Mouse (Mus musculus): ENCODE data around the gene Tmem167b. TPM values are rescaled to one million over a fixed set of nuclear protein-coding genes. Genes with fewer than 3 reads are reported as not detected.
A peak's percentile ranks its signal among the peaks of the same experiment; 100 is the strongest.

Tmem167b gene
- polyA plus RNA-seq, 1 experiment from 2014 or later: 37.1 TPM

DNA sequence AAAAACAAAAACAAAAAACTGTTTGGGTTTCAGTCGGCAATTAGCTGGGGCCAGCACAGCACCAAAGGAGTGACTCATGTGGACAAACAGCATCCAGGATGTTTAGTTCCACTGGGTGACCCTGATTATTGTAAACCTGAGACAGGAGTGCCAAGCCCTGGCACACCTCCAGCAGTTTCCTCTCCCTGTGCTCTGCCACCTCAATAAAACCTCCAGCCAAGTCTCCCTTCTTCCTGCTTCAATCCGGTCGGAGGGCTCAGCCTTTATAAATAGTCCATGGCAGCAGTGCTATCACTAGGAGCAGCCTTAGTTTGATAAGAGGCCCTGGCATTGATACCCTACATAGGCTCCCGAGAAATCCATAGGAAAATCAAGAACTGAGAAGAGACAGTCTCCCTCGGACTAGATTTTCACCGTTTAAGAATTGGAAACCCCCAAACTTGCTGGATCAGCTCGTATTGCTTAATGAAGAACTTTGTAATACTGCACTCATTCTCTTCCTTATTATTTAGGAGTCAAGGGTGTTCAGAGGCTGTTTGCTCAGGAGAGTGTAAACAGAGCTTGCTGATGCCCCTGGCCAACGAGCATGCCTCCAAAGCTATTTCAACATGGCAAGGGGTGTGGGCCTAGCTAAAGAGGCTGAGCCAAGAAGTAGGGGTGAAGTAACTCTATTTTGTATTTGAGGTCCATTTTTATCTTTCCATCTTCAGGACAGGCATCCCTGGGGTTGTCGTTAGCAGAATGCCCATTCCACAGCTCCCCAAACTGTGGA is 29.0 kb downstream of the Tmem167b start:
- WGBS: 79% methylated on average over 9 of the region's 9 CpGs

DNA sequence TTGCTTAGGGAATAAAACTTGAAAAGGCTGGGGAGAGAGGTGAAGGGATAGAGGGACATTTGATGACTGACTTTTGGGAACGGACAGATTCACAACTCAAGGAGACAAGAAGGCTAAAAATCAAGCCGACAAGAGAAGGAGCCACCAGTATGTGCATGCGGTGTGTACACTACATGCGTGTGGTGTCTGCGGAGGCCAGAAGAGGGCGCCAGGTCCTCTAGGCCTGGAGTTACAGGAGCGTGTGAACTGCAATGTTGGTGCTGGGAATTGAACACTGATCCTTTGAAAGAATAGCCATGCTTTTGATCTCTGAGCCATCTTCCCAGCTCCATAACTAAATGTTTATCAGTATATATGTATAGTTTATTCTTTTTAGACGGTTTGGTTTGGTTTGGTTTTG is 33.8 kb downstream of the Tmem167b start:
- H3K36me3 ChIP-seq (ENCODE audit: control insufficient read depth, insufficient read depth, low read length): no peaks in the 10 kb centered on the region
- H3K9me3 ChIP-seq (ENCODE audit: control insufficient read depth, low read length): no peaks in the 10 kb centered on the region
- no peaks in the 10 kb centered on the region for H3K4me1 ChIP-seq (ENCODE audit: control insufficient read depth, insufficient read depth, low read length)
- 93% methylated on average over 8 of the region's 8 CpGs for WGBS
- no peak overlapping the region for H3K4me2 ChIP-seq (ENCODE audit: low read depth, severe bottlenecking)
- DNase-seq (ENCODE audit: low spot score) (no peak), ATAC-seq (ENCODE audit: insufficient number of reproducible peaks, low FRiP score, low TSS enrichment, low read depth) (no peak)
- H3K27ac ChIP-seq (replicated peaks; ENCODE audit: low read depth, low read length): no peak overlapping the region
- H3K4me3 ChIP-seq (ENCODE audit: low read depth, low read length): no peak overlapping the region
- H3K9ac ChIP-seq (ENCODE audit: low read length): no peak overlapping the region
- H3K27me3 ChIP-seq (ENCODE audit: control insufficient read depth, insufficient read depth, low read length): no peaks in the 10 kb centered on the region

More for the DNA sequence above, 29.0 kb downstream of the Tmem167b start:
- Histone ChIP-seq H3K4me2 (ENCODE audit: low read depth, severe bottlenecking) (no peak overlapping the region), H3K27ac (replicated peaks; ENCODE audit: low read depth, low read length) (no peak overlapping the region), H3K36me3 (ENCODE audit: control insufficient read depth, insufficient read depth, low read length) (no peaks in the 10 kb centered on the region), H3K27me3 (ENCODE audit: control insufficient read depth, insufficient read depth, low read length) (peaks cover 16% of the 10 kb centered on the region), H3K9ac (ENCODE audit: low read length) (no peak overlapping the region), H3K4me1 (ENCODE audit: control insufficient read depth, insufficient read depth, low read length) (0 out of 2 replicates have a peak, but pooled peaks cover 2% of the 10 kb centered on the region), H3K4me3 (ENCODE audit: low read depth, low read length) (no peak overlapping the region), H3K9me3 (ENCODE audit: control insufficient read depth, low read length) (no peaks in the 10 kb centered on the region)
- DNase-seq (ENCODE audit: low spot score) (no peak), ATAC-seq (ENCODE audit: insufficient number of reproducible peaks, low FRiP score, low TSS enrichment, low read depth) (no peak)

DNA sequence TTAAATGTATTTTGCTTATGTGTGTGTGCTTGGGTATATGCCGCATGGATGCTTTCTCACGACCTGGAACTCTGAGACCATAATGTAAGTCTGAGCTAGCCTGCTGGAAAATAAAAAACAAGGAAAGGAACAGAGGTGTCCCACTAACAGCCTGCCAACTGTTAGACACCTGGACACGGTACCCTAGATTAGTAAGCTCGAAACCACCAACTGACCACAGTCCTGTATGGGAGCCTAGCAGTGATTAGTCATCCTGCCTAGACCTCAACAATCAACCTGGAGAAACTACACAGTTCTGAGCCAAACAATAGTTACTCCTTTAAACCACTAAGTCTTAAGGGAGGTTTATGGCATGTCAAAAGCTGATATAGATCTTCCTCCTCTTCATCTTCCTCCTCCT is 38.9 kb downstream of the Tmem167b start:
- H3K4me1 ChIP-seq (ENCODE audit: control insufficient read depth, insufficient read depth, low read length): no peaks in the 10 kb centered on the region
- no peaks in the 10 kb centered on the region for H3K36me3 ChIP-seq (ENCODE audit: control insufficient read depth, insufficient read depth, low read length)
- H3K4me3 ChIP-seq (ENCODE audit: low read depth, low read length): no peak overlapping the region
- no peak overlapping the region for H3K27ac ChIP-seq (replicated peaks; ENCODE audit: low read depth, low read length)
- no peak overlapping the region for H3K9ac ChIP-seq (ENCODE audit: low read length)
- 88% methylated on average over 4 of the region's 4 CpGs for WGBS
- ATAC-seq (ENCODE audit: insufficient number of reproducible peaks, low FRiP score, low TSS enrichment, low read depth) (no peak), DNase-seq (ENCODE audit: low spot score) (no peak)
- H3K27me3 ChIP-seq (ENCODE audit: control insufficient read depth, insufficient read depth, low read length): no peaks in the 10 kb centered on the region
- no peaks in the 10 kb centered on the region for H3K9me3 ChIP-seq (ENCODE audit: control insufficient read depth, low read length)
- no peak overlapping the region for H3K4me2 ChIP-seq (ENCODE audit: low read depth, severe bottlenecking)

DNA sequence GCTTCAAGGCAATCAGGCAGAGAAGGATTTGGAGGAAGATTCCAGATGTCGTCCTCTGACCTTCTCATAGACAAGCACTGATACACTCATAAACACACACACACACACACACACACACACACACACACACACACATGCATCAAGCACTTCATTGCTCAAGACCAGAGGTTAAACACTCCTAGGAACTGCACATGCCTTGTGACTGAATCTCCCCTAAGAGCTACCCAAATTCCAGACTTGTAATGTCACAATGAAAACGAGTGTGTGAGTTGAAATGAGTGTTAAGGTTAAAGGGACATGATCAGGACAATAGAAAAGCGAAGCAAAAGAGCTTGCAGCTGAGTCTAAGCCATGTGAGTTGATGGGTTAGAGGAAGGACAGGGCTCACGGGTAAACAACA is 44.0 kb downstream of the Tmem167b start:
- no peaks in the 10 kb centered on the region for H3K4me1 ChIP-seq (ENCODE audit: control insufficient read depth, insufficient read depth, low read length)
- H3K27ac ChIP-seq (replicated peaks; ENCODE audit: low read depth, low read length): no peak overlapping the region
- H3K4me3 ChIP-seq (ENCODE audit: low read depth, low read length): no peak overlapping the region
- WGBS: 70% methylated on average over 4 of the region's 4 CpGs
- H3K9me3 ChIP-seq (ENCODE audit: control insufficient read depth, low read length): no peaks in the 10 kb centered on the region
- ATAC-seq (ENCODE audit: insufficient number of reproducible peaks, low FRiP score, low TSS enrichment, low read depth) (no peak), DNase-seq (ENCODE audit: low spot score) (no peak)
- H3K9ac ChIP-seq (ENCODE audit: low read length): no peak overlapping the region
- H3K36me3 ChIP-seq (ENCODE audit: control insufficient read depth, insufficient read depth, low read length): no peaks in the 10 kb centered on the region
- H3K4me2 ChIP-seq (ENCODE audit: low read depth, severe bottlenecking): no peak overlapping the region
- no peaks in the 10 kb centered on the region for H3K27me3 ChIP-seq (ENCODE audit: control insufficient read depth, insufficient read depth, low read length)

DNA sequence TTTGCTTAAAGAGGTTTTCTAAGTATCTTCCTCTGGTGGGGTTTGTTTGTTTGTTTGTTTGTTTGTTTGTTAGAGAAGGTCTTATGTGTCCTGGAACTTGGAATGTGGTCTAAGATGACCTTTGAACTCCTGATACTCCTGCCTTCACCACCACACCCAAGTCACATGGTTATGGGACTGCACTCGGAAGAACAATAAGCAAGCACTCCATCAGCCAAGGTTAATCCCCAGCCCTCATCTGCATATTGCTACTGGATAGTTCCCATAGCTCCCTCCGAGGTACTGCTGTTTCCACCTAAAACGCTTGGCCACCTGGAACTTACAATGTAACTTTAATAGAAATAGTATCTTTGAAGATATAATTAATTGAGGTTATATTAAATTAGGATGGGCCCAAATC is 48.8 kb downstream of the Tmem167b start:
- ATAC-seq (ENCODE audit: insufficient number of reproducible peaks, low FRiP score, low TSS enrichment, low read depth) (no peak), DNase-seq (ENCODE audit: low spot score) (no peak)
- no peaks in the 10 kb centered on the region for H3K36me3 ChIP-seq (ENCODE audit: control insufficient read depth, insufficient read depth, low read length)
- H3K9ac ChIP-seq (ENCODE audit: low read length): no peak overlapping the region
- H3K4me3 ChIP-seq (ENCODE audit: low read depth, low read length): no peak overlapping the region
- no peak overlapping the region for H3K4me2 ChIP-seq (ENCODE audit: low read depth, severe bottlenecking)
- peaks cover 5% of the 10 kb centered on the region for H3K4me1 ChIP-seq (ENCODE audit: control insufficient read depth, insufficient read depth, low read length)
- 81% methylated on average over 3 of the region's 3 CpGs for WGBS
- no peak overlapping the region for H3K27ac ChIP-seq (replicated peaks; ENCODE audit: low read depth, low read length)
- no peaks in the 10 kb centered on the region for H3K9me3 ChIP-seq (ENCODE audit: control insufficient read depth, low read length)
- no peaks in the 10 kb centered on the region for H3K27me3 ChIP-seq (ENCODE audit: control insufficient read depth, insufficient read depth, low read length)

DNA sequence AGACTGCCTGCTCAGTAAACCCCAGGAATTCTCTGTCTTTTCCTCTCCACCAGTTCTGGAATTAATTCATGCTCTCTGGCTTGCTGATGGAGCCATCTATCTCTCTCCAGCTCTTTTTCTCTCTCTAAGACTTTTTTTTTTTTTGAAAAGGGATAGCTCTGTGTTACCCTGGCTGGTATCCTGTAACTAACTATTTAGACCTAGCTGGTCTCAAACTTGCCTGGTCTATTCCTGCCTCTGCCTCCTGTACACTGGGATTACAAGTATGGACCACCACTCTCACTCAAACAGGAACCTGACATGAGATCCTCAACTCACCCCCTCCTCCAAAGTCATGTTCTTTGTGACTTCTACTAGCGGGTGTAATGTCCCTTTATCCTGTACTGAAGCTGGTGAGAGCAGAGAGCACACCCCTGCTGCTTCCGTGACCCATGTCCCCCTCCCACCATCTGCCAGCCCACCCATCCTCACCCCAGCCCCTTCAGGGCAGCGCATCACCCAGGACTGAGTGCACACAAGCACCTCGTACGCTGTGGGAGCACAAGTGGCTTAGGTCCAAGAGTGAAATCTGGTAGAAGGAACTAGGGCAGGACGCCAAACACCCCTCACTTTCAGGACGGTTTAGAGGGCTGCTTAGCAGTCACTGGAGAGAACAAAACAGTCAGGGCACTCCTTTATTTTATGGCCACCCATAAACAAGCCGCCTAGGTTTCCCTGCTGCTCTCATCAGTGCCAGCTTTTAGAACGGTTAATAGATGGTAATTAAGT is 51.4 kb downstream of the Tmem167b start:
- H3K9ac ChIP-seq (ENCODE audit: low read length): no peak overlapping the region
- no peak overlapping the region for H3K4me2 ChIP-seq (ENCODE audit: low read depth, severe bottlenecking)
- no peak overlapping the region for H3K4me3 ChIP-seq (ENCODE audit: low read depth, low read length)
- H3K36me3 ChIP-seq (ENCODE audit: control insufficient read depth, insufficient read depth, low read length): no peaks in the 10 kb centered on the region
- peak; percentile 43 for DNase-seq (ENCODE audit: low spot score)
- ATAC-seq (ENCODE audit: insufficient number of reproducible peaks, low FRiP score, low TSS enrichment, low read depth): no peak
- H3K27ac ChIP-seq (replicated peaks; ENCODE audit: low read depth, low read length): no peak overlapping the region
- H3K27me3 ChIP-seq (ENCODE audit: control insufficient read depth, insufficient read depth, low read length): no peaks in the 10 kb centered on the region
- H3K9me3 ChIP-seq (ENCODE audit: control insufficient read depth, low read length): no peaks in the 10 kb centered on the region
- 12% methylated on average over 9 of the region's 9 CpGs for WGBS
- peaks cover 5% of the 10 kb centered on the region for H3K4me1 ChIP-seq (ENCODE audit: control insufficient read depth, insufficient read depth, low read length)

DNA sequence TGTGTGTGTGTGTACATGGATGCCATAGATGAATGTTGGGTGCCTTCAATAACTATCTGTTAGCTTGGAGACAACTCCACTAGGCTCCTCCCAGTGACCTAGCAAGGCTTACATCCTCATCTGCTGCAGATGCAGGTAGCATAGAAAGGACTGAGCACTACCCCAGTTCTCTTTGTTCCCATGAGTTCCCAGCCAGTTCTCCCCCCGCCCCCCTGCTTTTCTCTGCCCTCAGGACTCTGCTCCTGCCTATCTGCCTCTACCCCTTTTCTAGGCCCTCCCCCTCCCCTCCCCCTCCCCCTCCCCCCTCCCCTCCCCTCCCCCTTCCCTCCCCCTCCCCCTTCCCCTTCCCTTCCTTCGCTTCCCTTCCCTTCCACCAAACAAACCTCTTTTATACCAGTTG is 52.1 kb downstream of the Tmem167b start:
- Histone ChIP-seq H3K9me3 (ENCODE audit: control insufficient read depth, low read length) (no peaks in the 10 kb centered on the region), H3K36me3 (ENCODE audit: control insufficient read depth, insufficient read depth, low read length) (no peaks in the 10 kb centered on the region), H3K9ac (ENCODE audit: low read length) (no peak overlapping the region), H3K4me3 (ENCODE audit: low read depth, low read length) (no peak overlapping the region), H3K27me3 (ENCODE audit: control insufficient read depth, insufficient read depth, low read length) (no peaks in the 10 kb centered on the region), H3K4me1 (ENCODE audit: control insufficient read depth, insufficient read depth, low read length) (peaks cover 5% of the 10 kb centered on the region), H3K4me2 (ENCODE audit: low read depth, severe bottlenecking) (no peak overlapping the region), H3K27ac (replicated peaks; ENCODE audit: low read depth, low read length) (no peak overlapping the region)
- 79% methylated on average over 2 of the region's 2 CpGs for WGBS
- no peak for ATAC-seq (ENCODE audit: insufficient number of reproducible peaks, low FRiP score, low TSS enrichment, low read depth)
- DNase-seq (ENCODE audit: low spot score): no peak

DNA sequence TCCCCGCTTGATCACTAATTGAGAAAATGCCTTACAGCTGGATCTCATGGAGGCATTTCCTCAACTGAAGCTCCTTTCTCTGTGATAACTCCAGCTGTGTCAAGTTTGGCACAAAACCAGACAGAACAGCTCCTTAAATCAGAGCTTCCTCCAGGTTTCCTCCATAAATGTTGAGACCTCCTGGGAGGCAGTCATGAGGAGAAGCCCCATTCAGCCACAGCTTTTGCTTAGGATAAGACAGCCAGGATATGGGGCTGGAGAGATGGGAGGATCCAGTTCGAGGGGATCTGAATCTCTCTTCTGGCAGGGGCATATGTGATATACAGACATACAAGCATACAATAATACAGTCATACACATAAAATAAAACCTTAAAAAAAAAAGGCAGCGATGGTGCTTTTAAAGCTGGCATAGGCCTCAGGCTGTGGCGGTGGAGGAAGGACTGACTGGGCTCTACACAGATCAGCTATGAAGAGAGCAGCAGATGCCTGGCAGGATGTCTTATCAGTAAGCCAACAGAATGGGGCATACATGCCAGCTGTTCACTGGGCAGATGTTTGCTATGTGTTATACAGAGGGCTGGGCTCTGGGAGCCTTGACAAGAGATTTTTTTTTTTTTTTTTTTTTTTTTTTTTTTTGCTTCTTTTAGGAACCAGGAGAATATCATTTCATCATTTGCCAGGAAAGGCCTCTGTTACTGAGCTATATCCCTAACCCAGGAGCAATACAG is 53.4 kb downstream of the Tmem167b start:
- no peak for ATAC-seq (ENCODE audit: insufficient number of reproducible peaks, low FRiP score, low TSS enrichment, low read depth)
- WGBS: 60% methylated on average over 4 of the region's 4 CpGs
- no peak overlapping the region for H3K27ac ChIP-seq (replicated peaks; ENCODE audit: low read depth, low read length)
- DNase-seq (ENCODE audit: low spot score): no peak
- no peaks in the 10 kb centered on the region for H3K36me3 ChIP-seq (ENCODE audit: control insufficient read depth, insufficient read depth, low read length)
- H3K9me3 ChIP-seq (ENCODE audit: control insufficient read depth, low read length): no peaks in the 10 kb centered on the region
- H3K9ac ChIP-seq (ENCODE audit: low read length): no peak overlapping the region
- peaks cover 5% of the 10 kb centered on the region for H3K4me1 ChIP-seq (ENCODE audit: control insufficient read depth, insufficient read depth, low read length)
- no peak overlapping the region for H3K4me2 ChIP-seq (ENCODE audit: low read depth, severe bottlenecking)
- no peak overlapping the region for H3K4me3 ChIP-seq (ENCODE audit: low read depth, low read length)
- H3K27me3 ChIP-seq (ENCODE audit: control insufficient read depth, insufficient read depth, low read length): no peaks in the 10 kb centered on the region

Data from limb, embryonic 11.5 days (tissue).